Mouse (Mus musculus) ES-E14 (cell line): ENCODE measurements around the gene Tns2. TPM values are rescaled to one million over a fixed set of nuclear protein-coding genes. Genes with fewer than 3 reads are reported as not detected.

Source experiments
- DNase-seq: peaks from one replicate; pipeline ENCODE4 v3.0.0-alpha.2; 2013; ENCODE audit warnings: low read depth, low spot score
- H3K27ac ChIP-seq: 2 replicates; pipeline ENCODE4 v1.5.1; 2012; ENCODE audit warnings: low read depth, mild to moderate bottlenecking, low read length, moderate library complexity, mixed read lengths; ENCODE audit not compliant: poor library complexity, insufficient read depth, severe bottlenecking
- H3K36me3 ChIP-seq: 2 replicates; pipeline ENCODE4 v1.6.1; 2012; ENCODE audit warnings: mild to moderate bottlenecking, low read length, moderate library complexity, mixed read lengths; ENCODE audit not compliant: control insufficient read depth, poor library complexity, insufficient read depth, severe bottlenecking
- H3K4me1 ChIP-seq, 2 experiments: fragments of 150-350 bp in 1 of 2; sonication (generic) in 1 of 2; 2 replicates each; pipeline ENCODE4 v1.6.1; 2012; ENCODE audit warnings: low read length in 2 of 2, mild to moderate bottlenecking in 1 of 2, mixed read lengths in 1 of 2; ENCODE audit not compliant: control insufficient read depth in 2 of 2, insufficient read depth in 2 of 2, poor library complexity in 1 of 2
- H3K4me3 ChIP-seq, 2 experiments: fragments of 150-350 bp in 1 of 2; sonication (generic) in 1 of 2; 2 replicates each; pipeline ENCODE4 v1.5.1; 2012; ENCODE audit warnings: low read length in 2 of 2, low read depth in 1 of 2, mild to moderate bottlenecking in 1 of 2, mixed read lengths in 1 of 2; ENCODE audit not compliant: insufficient read depth in 1 of 2, poor library complexity in 1 of 2, severe bottlenecking in 1 of 2
- H3K9ac ChIP-seq: 2 replicates; pipeline ENCODE4 v1.6.1; 2012; ENCODE audit warnings: low read depth, mild to moderate bottlenecking, low read length, mixed read lengths; ENCODE audit not compliant: poor library complexity, insufficient read depth, severe bottlenecking
- H3K9me3 ChIP-seq: fragments of 150-350 bp; sonication (generic); 2 replicates; pipeline ENCODE4 v1.6.1; 2012; ENCODE audit warnings: low read depth, mild to moderate bottlenecking, low read length; ENCODE audit not compliant: control insufficient read depth, insufficient read depth
- CHD2 ChIP-seq: IDR thresholded peaks from 2 replicates; pipeline ENCODE4 v1.6.1; 2014; ENCODE audit warnings: mild to moderate bottlenecking, low read depth, low read length, inconsistent platforms
- HCFC1 ChIP-seq: IDR thresholded peaks from 2 replicates; pipeline ENCODE4 v1.6.1; 2012; ENCODE audit warnings: low read length, inconsistent platforms, borderline replicate concordance; ENCODE audit not compliant: insufficient read depth
- MAFK ChIP-seq: IDR thresholded peaks from 2 replicates; pipeline ENCODE4 v1.6.1; 2014; ENCODE audit warnings: mild to moderate bottlenecking, low read depth, low read length, inconsistent platforms; ENCODE audit not compliant: insufficient read depth
- ZC3H11A ChIP-seq: IDR thresholded peaks from 2 replicates; pipeline ENCODE4 v1.6.1; 2012; ENCODE audit warnings: low read depth, mild to moderate bottlenecking, inconsistent platforms, low read length, borderline replicate concordance
- ZNF384 ChIP-seq: IDR thresholded peaks from 2 replicates; pipeline ENCODE4 v1.6.1; 2012; ENCODE audit warnings: low read depth, low read length, inconsistent platforms
- in situ Hi-C, 2 experiments: fragments of 600-800 bp; cut with MboI; formaldehyde crosslinking; loops; one replicate each; pipeline ENCODE4 v1.15.1; 2025; ENCODE audit warnings: low sequenced_read_pairs in 2 of 2, inconsistent platforms in 1 of 2; ENCODE audit not compliant: unreplicated experiment in 2 of 2
- total RNA-seq: library from RNA; depleted of rRNA; stranded (reverse); fragments of 300-350 nt; gene quantifications from 2 replicates; pipeline ENCODE4 v1.2.3, GENCODE M21; 2012

Tns2 gene
- total RNA-seq, 1 experiment, result 4.9 TPM

GRCm38 (mm10) chr15:102091063-102091679, 9.0 kb upstream of the Tns2 start:
- Histone ChIP-seq H3K9me3 (no peaks in the 10 kb centered on the region), H3K4me1 (peaks cover 0 to 2% of the 10 kb centered on the region in 2 experiments; a peak in 1 of 4 replicates), H3K4me3 (no peak overlapping the region), H3K36me3 (peaks cover 87% of the 10 kb centered on the region), H3K9ac (no peak overlapping the region), H3K27ac (no peak overlapping the region)
- no peak for DNase-seq
- TF ChIP-seq MAFK (no peak), CHD2 (no peak), ZNF384 (no peak), HCFC1 (no peak), ZC3H11A (no peak)
- in situ Hi-C loops, result loop anchor here in 1 of 2 experiments (25.0 kb wide), 1 partner anchor 396 kb away; no protein-coding TSS in a partner anchor

DNA sequence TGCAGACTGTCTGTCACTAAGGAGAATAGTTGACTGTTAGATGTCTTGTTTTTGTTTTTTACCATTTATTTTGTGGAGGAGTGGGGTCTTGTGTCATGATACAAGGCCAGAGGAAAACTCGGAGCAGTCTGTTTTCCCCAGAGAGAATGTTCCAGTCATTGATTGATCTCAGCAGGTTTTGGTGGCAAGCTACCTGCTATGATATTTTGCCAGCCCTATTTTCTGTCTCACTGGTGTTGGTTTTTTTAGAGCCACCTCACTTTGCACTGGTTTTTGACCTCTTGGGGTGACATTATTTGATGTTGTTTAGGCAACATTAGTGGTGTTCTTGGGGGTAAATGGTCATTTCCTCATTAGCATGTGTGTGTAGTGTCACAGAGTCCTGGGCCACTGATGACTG, 8.5 kb upstream of the Tns2 start:
- in situ Hi-C loops, result loop anchor here in 1 of 2 experiments (25.0 kb wide), 1 partner anchor 396 kb away; no protein-coding TSS in a partner anchor
- Histone ChIP-seq H3K9me3 (no peaks in the 10 kb centered on the region), H3K27ac (no peak overlapping the region), H3K36me3 (peaks cover 86% of the 10 kb centered on the region), H3K4me1 (peaks cover 0 to 2% of the 10 kb centered on the region in 2 experiments; a peak in 1 of 4 replicates), H3K4me3 (no peak overlapping the region), H3K9ac (no peak overlapping the region)
- TF ChIP-seq CHD2 (no peak), HCFC1 (no peak), MAFK (no peak), ZC3H11A (no peak), ZNF384 (no peak)
- no peak for DNase-seq

GRCm38 (mm10) chr15:102092222-102092621, 8.0 kb upstream of the Tns2 start:
- no peak overlapping the region for H3K27ac ChIP-seq
- in situ Hi-C loops, result loop anchor here in 1 of 2 experiments (25.0 kb wide), 1 partner anchor 395 kb away; no protein-coding TSS in a partner anchor
- no peak overlapping the region for H3K4me3 ChIP-seq
- TF ChIP-seq HCFC1 (no peak), CHD2 (no peak), MAFK (no peak)
- H3K9ac ChIP-seq, result no peak overlapping the region
- H3K4me1 ChIP-seq, result peaks cover 0 to 4% of the 10 kb centered on the region in 2 experiments; a peak in 1 of 4 replicates
- DNase-seq, result no peak
- H3K9me3 ChIP-seq, result no peaks in the 10 kb centered on the region
- peaks cover 86% of the 10 kb centered on the region for H3K36me3 ChIP-seq

GRCm38 (mm10) chr15:102094157-102094556, 6.1 kb upstream of the Tns2 start:
- Histone ChIP-seq H3K4me3 (no peak overlapping the region), H3K4me1 (peaks cover 0 to 11% of the 10 kb centered on the region in 2 experiments; a peak in 1 of 4 replicates), H3K27ac (no peak overlapping the region), H3K36me3 (peaks cover 79% of the 10 kb centered on the region), H3K9ac (no peak overlapping the region), H3K9me3 (no peaks in the 10 kb centered on the region)
- TF ChIP-seq ZNF384 (no peak), HCFC1 (no peak), MAFK (no peak), ZC3H11A (no peak)
- DNase-seq, result no peak
- in situ Hi-C loops, result loop anchor here in 1 of 2 experiments (25.0 kb wide), 1 partner anchor 393 kb away; no protein-coding TSS in a partner anchor
